Mouse (Mus musculus) natural killer cell, adult 2 months (primary cell): Measurements from ENCODE around the gene Rrp36.

Experiments
- DNase-seq, 2 experiments: peaks; one replicate each; pipeline ENCODE4 v3.0.0; 2022; ENCODE audit warnings: low spot score in 2 of 2

The Rrp36 gene

DNA sequence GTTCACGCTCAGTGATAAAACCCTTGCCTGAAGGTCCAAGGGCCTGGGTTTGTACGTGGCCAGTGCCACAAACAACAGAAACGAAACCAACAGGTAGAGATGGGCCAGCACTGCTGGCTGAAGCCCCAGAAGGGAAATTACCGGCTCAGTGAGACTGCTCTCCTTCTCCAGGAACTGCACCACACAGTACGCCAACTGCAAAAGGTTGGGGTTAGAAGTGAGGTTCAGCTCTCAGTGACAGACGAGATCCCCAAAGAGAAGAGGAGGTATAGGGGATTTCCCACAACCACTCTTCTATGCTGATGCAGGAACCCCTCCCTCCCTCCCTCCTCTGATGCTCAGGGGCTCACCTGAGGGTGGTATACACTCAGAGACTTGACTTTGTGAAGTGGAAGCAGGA, 11.8 kb upstream of the Rrp36 start:
- no peak for DNase-seq

DNA sequence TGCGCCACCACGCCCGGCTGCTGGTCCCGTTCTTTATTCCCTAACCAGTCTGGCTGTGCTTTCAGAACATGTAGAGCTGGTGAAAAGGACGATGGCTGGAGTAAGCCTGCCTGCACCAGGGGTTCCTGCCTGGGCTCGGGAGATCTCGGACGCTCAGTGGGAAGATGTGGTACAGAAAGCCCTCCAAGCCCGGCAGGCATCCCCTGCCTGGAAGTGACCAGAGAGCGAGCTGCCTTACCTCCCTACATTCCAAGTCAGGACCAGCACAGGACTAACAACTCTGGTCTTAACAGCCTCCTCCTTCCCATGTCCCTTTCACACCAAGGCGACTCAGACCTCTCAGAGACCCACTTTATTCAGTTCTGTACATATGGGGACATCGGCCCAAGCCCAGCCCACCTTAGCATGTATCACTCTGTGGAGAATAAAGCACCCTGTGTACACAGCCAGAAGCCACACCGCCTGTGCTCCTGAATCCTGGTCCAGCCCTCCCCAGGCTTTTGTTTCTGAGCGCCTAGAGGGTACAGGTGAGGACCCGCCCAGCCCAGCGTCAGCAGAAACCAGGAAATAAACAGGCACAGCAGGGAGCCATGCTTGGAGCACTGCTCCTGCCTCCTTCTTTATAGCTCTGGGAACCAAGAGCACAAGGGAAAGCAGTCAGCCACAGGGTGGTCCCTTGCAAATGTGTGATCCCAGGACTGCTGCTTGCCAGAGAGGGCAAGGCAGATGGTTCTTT, 8.7 kb upstream of the Rrp36 start:
- DNase-seq, result no peak

DNA sequence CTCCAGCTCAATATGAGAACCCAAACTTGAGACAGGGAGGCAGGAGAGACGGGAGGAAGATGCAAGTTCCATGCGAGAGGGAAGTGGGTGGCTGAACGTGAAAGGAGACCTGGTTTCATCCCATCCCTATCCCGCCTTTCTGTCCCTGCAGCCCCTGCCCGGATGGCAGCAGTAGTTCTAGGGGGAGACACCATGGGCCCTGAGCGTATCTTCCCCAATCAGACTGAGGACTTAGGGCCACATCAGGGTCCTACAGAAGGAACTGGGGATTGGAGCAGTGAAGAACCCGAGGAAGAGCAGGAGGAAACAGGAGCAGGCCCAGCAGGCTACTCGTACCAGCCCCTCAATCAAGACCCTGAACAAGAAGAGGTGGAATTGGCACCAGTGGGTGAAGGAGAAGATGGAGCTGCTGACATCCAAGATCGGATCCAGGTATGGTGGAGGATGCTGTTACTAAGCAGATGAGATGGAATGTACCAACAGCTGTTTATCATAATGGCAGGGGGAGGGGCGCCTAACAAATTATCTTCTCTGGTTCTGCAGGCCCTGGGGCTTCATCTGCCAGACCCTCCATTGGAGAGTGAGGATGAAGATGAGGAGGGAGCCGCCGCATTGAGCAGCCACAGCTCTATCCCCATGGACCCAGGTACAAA, 7.4 kb upstream of the Rrp36 start:
- DNase-seq, result no peak

DNA sequence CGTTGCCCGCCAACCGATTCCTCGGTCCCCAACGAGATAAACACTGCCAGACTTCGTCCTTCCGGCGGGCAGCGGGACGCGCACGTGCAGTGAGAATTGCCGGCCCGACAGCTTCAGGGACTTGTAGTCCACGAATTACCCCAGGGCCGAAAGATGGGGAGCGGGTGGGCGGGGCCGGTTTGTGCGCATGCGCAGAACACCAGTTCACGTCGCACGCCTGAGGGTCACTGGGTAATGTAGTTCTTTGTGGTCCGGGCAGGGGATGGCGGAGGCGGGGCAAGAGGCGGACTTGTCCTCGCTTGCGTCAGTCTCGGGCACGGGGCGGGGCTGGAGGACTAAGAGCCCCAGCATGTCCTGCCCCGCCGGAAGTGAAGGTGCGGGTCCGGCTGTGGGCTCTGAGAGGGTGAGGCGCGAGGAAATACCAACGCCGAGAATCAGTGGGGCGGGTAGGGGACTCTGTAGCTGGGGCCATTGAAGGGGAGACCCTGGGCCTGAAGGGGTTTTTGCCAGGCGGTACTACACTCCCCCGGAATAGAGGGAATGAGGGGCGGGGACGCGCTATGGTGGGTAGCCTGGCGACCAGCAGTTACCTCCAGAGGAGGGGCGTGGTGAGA, 6.7 kb upstream of the Rrp36 start, which contains the start of gene Klhdc3:
Gene Klhdc3, minus strand, starts transcription at position 155 of the 614 bp plus-strand sequence.
- peak; percentile 96 to 97 for DNase-seq

- peak; percentile 18 to 28 for DNase-seq
These were observed 5.9 kb upstream of the Rrp36 start for GRCm38 (mm10) chr17:46679843-46680759.

DNA sequence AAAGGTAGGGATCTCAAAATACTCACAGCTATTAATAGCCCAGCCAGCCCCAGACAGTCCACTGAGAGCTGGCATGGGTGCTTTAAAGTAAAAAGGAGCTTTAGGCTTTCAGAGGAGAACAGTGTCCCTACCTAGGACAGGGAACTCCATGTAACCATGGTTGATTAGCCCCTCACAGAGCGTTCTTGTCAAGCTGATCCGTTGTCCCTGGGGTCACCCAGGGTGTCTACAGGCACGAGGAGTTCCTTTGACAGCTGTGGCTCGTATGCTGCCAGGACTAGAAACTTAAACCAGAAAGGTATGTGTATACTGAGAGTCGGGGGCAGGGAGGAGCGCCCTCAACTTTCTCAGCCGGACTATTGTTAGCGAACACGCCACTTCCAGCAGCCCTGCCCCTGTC, 4.8 kb upstream of the Rrp36 start:
- DNase-seq, result no peak

- no peak for DNase-seq
These were observed 4.3 kb upstream of the Rrp36 start, which contains the start of gene Mea1 for GRCm38 (mm10) chr17:46678416-46678815. Gene Mea1, plus strand, starts transcription at chr17:46678793.

GRCm38 (mm10) chr17:46674530-46675283, 555 bp upstream of the Rrp36 start:
- no peak for DNase-seq

- DNase-seq, result no peak
These were observed 4.2 kb downstream of the Rrp36 start for GRCm38 (mm10) chr17:46669911-46670310.

DNA sequence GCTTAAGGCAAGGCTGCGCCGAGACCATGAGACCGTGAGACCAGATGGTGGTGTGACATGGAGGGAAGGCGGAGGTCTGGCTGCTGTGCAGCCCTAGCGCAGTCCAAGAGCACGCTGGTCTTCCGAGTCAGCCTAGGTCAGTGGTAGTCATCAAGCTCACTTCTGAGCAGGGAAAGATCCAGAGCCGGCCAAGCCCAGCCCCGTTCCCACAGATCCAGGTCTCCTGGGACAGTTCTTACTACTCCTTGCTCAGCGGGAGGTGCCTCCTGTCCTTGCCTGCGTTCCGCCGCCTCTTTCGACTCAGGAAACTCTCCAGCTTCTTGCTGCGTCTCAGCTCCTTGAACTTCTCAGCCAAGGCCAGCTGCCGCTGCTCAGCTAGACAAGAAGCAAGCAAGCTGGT, 6.4 kb downstream of the Rrp36 start:
- DNase-seq, result no peak

- no peak for DNase-seq
These were observed 11.4 kb downstream of the Rrp36 start for GRCm38 (mm10) chr17:46662730-46663129.

GRCm38 (mm10) chr17:46661981-46662380, 12.2 kb downstream of the Rrp36 start:
- DNase-seq, result no peak

- DNase-seq, result no peak
These were observed 12.8 kb downstream of the Rrp36 start for GRCm38 (mm10) chr17:46661351-46661750.

DNA sequence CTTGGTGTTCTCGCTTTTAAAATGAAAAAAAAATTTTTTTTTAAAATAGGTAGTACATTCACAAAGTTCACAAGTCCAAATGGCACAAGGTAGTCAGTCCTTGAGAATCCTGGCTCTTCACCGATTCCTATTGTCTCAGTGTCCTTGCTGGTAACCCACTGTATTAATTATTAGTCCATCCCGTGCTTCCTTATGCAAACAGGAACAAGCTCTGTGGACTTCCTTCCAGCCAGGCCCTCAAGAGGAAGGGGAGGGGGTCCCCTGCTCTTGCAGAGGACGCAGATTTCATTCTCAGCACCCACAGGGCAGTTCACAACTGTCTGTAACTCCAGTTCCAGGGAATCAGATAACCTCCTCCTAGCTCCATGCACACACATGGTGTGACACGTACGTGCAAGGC, 18.1 kb downstream of the Rrp36 start:
- DNase-seq, result no peak

- no peak for DNase-seq
These were observed 22.2 kb downstream of the Rrp36 start for GRCm38 (mm10) chr17:46651755-46652547.

DNA sequence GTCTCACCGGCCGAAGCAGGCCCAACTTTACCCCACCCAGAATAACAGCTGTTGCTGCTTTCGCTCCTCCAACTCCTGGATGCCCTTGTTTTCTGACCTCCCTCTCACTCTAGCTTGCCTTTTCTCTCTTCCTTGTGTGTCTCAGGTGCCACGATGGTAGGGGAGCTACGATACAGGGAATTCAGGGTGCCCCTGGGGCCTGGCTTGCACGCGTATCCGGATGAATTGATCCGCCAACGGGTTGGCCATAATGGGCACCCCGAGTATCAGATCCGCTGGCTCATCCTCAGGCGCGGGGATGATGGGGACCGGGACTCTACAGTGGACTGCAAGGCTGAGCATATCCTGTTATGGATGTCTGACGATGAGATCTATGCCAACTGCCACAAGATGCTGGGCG, 22.9 kb downstream of the Rrp36 start:
- no peak for DNase-seq

- peak; percentile 63 to 76 for DNase-seq
These were observed 23.7 kb downstream of the Rrp36 start, which contains the start of gene Cul7 for GRCm38 (mm10) chr17:46650232-46651031. Gene Cul7, plus strand, starts transcription at chr17:46650337.

DNA sequence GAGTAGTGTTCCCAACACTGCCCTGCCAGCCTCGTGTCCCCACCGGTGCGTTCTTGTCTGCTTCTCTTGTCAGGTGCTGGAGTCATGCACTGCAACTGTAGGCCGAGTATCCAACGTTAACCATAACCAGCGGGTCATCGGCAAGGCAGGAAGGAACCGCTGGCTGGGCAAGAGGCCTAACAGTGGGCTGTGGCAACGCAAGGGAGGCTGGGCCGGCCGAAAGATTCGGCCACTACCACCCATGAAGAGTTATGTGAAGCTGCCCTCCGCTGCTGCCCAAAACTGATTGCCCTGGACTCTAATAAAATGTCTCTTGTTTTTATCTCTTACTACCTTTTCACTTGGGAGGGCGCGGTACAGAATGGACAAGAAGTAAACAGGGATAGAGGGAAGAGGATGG, 24.3 kb downstream of the Rrp36 start:
- DNase-seq, result no peak

GRCm38 (mm10) chr17:46648436-46648835, 25.7 kb downstream of the Rrp36 start:
- no peak for DNase-seq
